Mouse (Mus musculus): ENCODE results near the gene Mef2a. TPM values are rescaled to one million over a fixed set of nuclear protein-coding genes. Genes with fewer than 3 reads are reported as not detected.

Gene Mef2a
- total RNA-seq, 2 experiments from 2014 or later: 126 to 142 TPM

DNA sequence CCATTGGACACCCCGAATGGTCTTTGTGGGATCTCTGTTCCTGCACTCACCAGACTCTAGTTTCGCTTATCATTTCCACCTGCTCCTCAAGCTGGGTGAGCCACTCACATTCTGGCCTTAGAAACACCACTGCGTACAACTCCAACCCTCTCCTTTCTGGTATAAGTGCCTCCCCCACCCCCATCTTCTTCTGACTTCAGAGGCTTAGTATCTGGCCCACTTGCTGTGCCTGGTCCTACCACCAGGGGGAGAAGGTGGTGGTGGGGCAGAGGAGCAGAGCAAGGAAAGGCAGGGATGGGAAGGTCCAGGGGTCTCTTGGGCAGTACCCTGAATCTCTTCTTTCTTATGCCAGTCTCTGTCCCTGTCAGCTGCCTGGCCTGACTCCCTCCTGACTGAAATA is 155.6 kb downstream of the Mef2a start:
- peak; percentile 76 to 87 for DNase-seq
- intact Hi-C loops (cut with DNase I): loop anchor here (1.0 kb wide), 1 partner anchor 414 kb away; no protein-coding TSS in a partner anchor

DNA sequence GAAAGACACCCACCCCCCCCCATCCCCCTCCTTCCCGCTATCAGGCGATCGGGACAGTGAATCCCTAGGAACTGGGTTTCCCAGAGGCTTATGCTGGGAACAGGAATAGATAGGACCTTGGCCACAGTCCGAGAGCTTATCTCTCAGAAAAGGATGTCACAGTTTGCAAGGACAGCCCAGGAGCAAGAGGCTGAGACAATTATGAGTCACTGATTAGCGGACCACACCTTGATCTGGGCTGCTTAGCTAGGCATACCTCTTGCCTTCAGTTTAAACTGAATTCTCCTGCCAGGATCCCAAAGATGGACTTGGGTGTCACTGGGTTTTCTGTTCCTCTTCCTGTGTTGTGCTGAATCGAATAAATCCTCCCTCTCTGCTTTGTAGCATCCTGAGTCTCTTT is 156.3 kb downstream of the Mef2a start:
- intact Hi-C loops (cut with DNase I): no loop called here
- no peak for DNase-seq

DNA sequence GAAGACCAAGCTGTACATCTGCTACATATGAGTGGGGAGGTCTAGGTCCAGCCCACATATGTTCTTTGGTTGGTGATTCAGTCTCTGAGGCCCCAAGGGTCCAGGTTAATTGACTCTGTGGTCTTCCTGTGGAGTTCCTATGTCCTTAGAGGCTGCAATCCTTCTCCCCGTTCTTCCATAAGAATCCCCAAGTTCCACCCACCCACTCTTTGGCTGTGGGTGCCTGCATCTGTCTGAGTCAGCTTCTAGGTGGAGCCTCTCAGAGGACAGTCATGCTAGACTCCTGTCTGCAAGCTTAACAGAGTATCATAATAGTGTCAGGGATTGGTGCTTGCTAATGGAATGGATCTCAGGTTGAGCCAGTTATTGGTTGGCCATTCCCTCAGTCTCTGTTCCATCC is 159.1 kb downstream of the Mef2a start:
- no peak for DNase-seq
- intact Hi-C loops (cut with DNase I): no loop called here

DNA sequence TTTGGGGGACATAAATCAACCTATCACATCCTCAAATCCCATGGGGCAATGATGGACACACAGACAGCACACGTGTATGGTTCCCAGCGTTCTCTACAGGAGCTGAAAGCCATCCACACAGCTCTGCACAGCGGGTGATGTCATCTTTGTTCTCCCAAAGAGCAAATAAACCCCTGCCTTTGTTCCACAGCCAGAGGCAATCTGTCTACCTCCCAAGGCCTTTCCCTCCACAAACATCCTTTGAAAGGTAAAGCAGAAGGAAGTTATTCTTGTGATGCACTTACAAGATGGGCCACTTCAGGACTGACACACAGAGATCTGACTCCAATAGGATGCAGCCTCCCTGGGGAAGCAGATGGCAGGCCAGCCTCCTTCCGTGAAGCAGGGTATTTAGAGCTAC is 160.7 kb downstream of the Mef2a start:
- intact Hi-C loops (cut with DNase I): no loop called here
- no peak for DNase-seq

DNA sequence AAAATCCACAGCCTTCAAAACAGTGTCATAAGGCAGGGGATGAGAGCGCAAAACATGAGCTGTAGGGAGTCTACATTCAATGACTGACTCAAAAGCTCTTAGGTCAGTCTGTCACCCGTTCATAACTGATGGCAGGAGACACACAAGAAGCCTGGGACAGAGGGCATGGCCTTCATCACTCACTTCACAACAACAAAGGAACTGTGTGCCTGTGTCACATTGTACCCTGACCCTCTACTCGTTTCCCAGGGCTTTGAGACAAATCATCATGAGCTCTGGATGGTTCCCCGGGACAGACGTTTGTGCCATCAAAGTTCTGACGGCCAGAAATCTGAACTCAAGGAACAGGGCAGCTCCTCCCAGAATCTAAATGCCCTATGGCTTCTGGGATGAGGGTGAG is 161.3 kb downstream of the Mef2a start:
- intact Hi-C loops (cut with DNase I): no loop called here
- DNase-seq: no peak

DNA sequence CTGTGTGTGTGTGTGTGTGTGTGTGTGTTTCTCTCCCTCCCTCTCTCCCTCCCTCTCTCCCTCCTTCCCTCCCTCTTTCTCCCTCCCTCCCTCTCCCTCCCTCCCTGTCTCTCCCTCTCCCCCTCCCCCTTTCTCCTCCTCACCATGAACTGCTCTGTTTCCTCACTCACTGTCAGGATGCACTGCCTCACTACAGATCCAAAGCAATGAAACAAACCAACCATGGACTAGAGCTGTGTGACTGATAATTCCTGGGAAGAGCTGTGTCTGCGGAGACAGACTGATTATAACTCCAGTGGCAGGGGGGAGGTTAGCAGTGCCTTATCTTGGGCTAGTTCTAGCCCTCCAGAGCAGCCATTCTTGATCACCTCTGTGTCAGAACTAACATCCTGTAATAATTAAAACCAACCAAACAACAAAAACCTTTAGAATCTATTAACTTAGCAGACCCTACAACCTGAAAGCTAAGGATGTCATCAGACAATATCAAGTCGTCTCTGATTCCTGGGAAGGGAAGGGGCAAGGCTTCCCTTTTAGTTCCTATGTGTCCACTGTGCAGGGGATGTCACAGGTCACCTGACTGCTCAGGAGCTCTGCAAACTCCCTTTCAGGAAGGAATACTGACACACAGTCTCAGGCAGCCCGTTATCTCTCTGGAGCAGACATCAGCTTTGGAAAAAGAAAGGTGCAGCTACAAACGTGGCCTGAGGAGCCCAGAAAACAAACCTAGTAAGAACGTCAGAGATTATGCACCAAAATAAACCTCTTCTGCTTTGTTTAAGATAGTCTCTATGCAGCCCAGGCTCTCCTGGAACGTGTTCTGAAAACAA is 162.4 kb downstream of the Mef2a start:
- DNase-seq: no peak
- intact Hi-C loops (cut with DNase I): no loop called here

DNA sequence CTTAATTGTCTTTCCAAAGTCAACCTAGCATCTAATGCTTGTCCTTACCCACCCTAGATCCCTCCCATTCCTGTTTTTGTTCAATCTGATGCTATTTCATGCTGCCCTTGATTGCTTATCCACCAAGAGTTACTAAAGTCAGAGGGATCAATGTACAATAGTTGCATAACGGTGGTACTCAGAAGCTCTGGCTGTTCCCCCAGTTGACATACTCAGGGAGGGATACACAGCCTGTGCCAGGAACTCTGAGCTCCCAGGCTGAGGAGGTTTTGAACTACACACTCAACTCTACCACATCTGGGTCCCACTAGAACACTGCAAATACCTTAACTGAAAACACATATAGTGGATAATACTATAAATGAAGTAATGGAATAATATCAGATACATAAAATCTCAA is 164.3 kb downstream of the Mef2a start:
- intact Hi-C loops (cut with DNase I): no loop called here

DNA sequence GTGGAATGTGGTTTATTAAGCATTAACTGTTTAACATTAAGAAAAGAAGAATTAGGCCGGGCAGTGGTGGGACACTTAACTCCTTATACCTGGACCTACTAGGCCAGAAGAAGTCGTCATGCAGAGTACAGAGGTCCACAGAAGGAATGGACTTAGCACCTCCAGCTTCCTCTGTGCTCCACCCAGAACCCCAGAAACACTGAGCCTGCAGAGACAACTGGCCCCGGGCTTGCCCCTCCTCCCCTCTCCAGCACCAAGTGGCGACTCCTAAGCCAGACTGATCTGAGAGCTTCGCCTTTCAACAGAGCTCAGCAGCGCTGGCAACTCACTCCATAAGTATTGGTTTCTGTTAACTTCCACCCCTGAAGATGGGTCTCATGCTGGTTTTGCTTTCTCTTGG is 165.0 kb downstream of the Mef2a start:
- no peak for DNase-seq
- intact Hi-C loops (cut with DNase I): no loop called here

More for the DNA sequence above, 164.3 kb downstream of the Mef2a start:
- DNase-seq: no peak

DNA sequence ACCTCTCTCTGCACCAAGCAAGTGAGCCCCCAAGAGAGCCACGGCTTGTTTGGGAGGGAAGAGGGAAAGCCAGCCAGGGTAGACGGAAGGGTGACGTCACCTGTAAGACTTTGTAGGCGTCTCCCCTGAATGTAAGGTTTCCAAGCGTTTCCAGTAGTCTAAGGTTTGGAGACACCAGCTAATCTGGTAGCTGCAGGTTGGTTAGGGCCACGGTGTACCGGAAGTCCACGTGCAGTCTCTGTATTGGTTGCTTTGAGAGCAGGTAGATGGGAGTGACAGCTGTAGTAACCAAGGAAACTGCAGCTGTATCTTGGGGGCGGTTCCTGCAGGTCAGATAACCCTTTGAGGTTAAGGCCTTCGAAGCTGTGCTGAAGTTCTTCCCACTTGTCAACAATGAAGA is 166.2 kb downstream of the Mef2a start:
- DNase-seq: no peak
- intact Hi-C loops (cut with DNase I): no loop called here

DNA sequence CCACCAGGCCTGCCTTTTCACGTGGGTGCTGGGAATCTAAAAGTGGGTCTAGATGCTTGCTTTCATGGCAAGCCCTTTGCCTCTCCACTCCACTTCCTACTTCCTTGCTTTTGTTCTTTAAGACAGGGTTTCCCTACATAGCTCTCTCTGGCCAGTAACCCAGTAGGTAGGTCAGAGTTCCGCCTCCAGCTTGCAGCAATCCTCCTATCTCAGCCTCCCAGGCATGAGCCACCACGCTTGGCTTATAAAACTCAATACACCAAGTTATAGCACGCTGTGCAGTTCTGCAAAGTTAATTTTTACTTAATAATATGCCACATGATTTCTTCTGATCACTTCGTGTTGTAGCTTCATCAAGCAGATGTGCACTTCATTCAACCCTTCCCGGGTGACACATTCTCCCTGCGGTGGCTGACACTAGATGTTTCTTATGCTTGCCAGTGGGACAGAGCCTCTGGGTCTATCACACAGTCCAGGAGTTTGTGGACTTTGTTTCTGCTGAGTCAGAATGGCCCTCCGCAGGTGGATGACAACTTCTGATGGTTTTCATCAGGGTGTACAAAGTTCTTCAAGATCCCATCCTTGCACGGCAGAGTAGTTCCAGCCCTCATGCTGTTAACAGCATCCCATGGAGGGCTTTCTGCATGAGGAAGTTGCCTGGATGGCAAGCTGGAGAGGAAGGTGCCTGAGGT is 166.8 kb downstream of the Mef2a start:
- intact Hi-C loops (cut with DNase I): no loop called here
- no peak for DNase-seq

DNA sequence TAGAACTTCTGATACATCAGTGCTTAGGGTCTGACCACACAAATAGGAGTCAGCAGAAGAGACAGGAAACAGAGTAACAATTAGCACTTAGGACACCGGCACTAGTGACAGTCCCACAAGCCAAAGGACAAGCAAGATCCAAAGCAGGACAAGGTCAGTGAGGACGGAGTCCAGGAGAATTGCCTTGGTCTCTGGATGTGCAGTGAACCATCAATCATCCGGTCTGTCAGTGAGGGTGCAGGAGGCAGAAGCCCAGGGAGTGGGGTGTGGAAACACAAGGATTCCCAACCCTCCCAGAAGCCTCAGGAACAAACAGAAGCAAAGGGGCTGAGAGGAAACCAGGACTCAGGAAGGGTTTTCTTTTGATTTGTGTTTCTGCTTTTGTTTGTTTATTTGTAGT is 169.0 kb downstream of the Mef2a start:
- intact Hi-C loops (cut with DNase I): no loop called here
- no peak for DNase-seq

DNA sequence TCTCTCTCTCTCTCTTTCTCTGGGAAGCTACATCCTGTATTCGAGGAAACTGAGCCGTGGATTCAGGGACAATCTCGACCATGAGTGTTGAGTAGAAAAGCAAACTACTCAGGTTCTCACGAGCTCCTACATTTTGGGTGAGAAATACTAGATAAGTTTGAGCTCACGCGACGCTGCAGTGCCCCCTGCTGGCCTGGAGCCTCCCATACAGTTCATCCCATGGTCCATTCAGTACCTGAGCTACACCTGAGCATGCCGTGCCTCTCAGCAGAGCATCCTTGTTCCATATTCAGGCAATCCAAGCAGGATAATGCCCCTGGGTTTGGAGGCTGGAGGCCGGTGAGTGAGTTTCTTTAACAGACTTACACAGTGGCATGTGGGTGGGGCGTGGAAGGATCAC is 173.2 kb downstream of the Mef2a start:
- DNase-seq: peak; percentile 68 to 78
- intact Hi-C loops (cut with DNase I): loop anchor here (1.0 to 5.0 kb wide), 4 partner anchors 137 to 489 kb away; no protein-coding TSS in a partner anchor

DNA sequence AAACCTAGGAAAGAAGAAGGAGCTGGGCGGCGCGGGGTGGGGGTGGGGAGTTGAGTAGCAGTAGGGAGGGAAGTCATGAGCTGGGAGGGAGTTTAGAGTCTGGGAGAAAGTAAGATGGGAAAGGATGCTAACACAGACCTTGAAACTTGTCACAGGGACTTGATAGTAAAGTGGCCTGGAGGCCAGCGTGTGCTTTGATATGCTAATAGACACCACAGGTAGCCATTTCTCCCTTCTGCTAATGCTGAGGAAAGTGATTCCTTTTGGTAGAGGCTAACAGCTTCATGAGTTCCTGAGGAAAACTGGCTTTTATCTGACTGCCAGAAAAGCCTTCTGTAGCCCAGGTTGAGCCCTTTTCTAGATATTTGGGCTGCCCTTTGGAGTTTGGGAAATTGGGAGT is 188.9 kb downstream of the Mef2a start:
- DNase-seq: no peak
- intact Hi-C loops (cut with DNase I): no loop called here

Other genes starting within 250 kb of the Mef2a start
- 10 to 100 TPM; 15.3 to 17.8 TPM for gene Lysmd4, start 150.3 kb downstream of the Mef2a start, total RNA-seq (2021)